In genomic region chr2:78189620-78190019, GRCm38 (mm10) we compare ENCODE assay signal across 12 mouse cellular contexts.
DNase-seq lines count a peak whose midpoint lies in the region; ATAC-seq and TF ChIP-seq lines count a peak whose summit lies in the region.
"Had no signal": no experiment of that assay in that cellular context is flagged by ENCODE, and none has a peak within 500 bp of the region (broad histone marks: within the 10 kb centered on the region; RNA-seq: fewer than 3 reads in every experiment).

No protein-coding gene starts in this region.

- ATAC-seq in intestine, embryonic 15.5 days: peak; percentile 34; the same call in 1 of the 2 replicates
- no peak for ATAC-seq in intestine, postnatal 0 days
- ATAC-seq in forebrain, embryonic 14.5 days: no peak
- ATAC-seq in midbrain, embryonic 14.5 days (ENCODE audit: low FRiP score, low TSS enrichment): no peak
- no peak for ATAC-seq in megakaryocyte, adult 5-6 weeks (ENCODE audit: poor library complexity, severe bottlenecking)

- no peaks in the 10 kb centered on the region for H3K36me3 ChIP-seq in intestine, embryonic 15.5 days
- H3K36me3 ChIP-seq in intestine, postnatal 0 days (ENCODE audit: control insufficient read depth, insufficient read depth): no peaks in the 10 kb centered on the region
- no peaks in the 10 kb centered on the region for H3K36me3 ChIP-seq in forebrain, embryonic 14.5 days (ENCODE audit: control insufficient read depth, insufficient read depth, low read length)
- no peaks in the 10 kb centered on the region for H3K36me3 ChIP-seq in midbrain, embryonic 14.5 days (ENCODE audit: control insufficient read depth, insufficient read depth, low read length)
- H3K36me3 ChIP-seq: kidney, embryonic 15.5 days had no signal

- TF ChIP-seq CTCF in intestine, postnatal 0 days (IDR thresholded peaks at IDR 0.05; ENCODE audit: low read depth): no peak
- TF ChIP-seq CTCF in brain, embryonic 14.5 days (IDR thresholded peaks at IDR 0.05; ENCODE audit: borderline replicate concordance, extremely low read depth, insufficient read depth, insufficient read length): no peak

- no peak overlapping the region for H3K9ac ChIP-seq in intestine, embryonic 15.5 days
- H3K9ac ChIP-seq in intestine, postnatal 0 days (ENCODE audit: low read depth, low read length): no peak overlapping the region
- no peak overlapping the region for H3K9ac ChIP-seq in forebrain, embryonic 14.5 days (ENCODE audit: low read length)
- H3K9ac ChIP-seq in midbrain, embryonic 14.5 days (replicated peaks; ENCODE audit: low read length): no peak overlapping the region
- H3K9ac ChIP-seq: kidney, embryonic 15.5 days had no signal

- no peak for TF ChIP-seq POLR2A in brain, embryonic 14.5 days (IDR thresholded peaks at IDR 0.05; ENCODE audit: borderline replicate concordance, extremely low read depth, insufficient read depth, insufficient read length, poor library complexity, severe bottlenecking)

- no peaks in the 10 kb centered on the region for H3K9me3 ChIP-seq in intestine, embryonic 15.5 days
- no peaks in the 10 kb centered on the region for H3K9me3 ChIP-seq in intestine, postnatal 0 days (ENCODE audit: control insufficient read depth)
- no peaks in the 10 kb centered on the region for H3K9me3 ChIP-seq in forebrain, embryonic 14.5 days (replicated peaks; ENCODE audit: control insufficient read depth, low read length)
- no peaks in the 10 kb centered on the region for H3K9me3 ChIP-seq in midbrain, embryonic 14.5 days (ENCODE audit: control insufficient read depth, low read length)
- H3K9me3 ChIP-seq: kidney, embryonic 15.5 days had no signal

- no peak overlapping the region for H3K27ac ChIP-seq in intestine, embryonic 15.5 days
- no peak overlapping the region for H3K27ac ChIP-seq in intestine, postnatal 0 days (ENCODE audit: low read depth, low read length)
- H3K27ac ChIP-seq in forebrain, embryonic 14.5 days (ENCODE audit: low read depth, low read length): no peak overlapping the region
- no peak overlapping the region for H3K27ac ChIP-seq in midbrain, embryonic 14.5 days (replicated peaks; ENCODE audit: low read depth, low read length)
- H3K27ac ChIP-seq: kidney, embryonic 15.5 days had no signal

- no peaks in the 10 kb centered on the region for H3K27me3 ChIP-seq in intestine, embryonic 15.5 days (replicated peaks)
- no peaks in the 10 kb centered on the region for H3K27me3 ChIP-seq in intestine, postnatal 0 days (replicated peaks; ENCODE audit: control insufficient read depth, insufficient read depth, low read length)
- no peaks in the 10 kb centered on the region for H3K27me3 ChIP-seq in forebrain, embryonic 14.5 days (replicated peaks; ENCODE audit: control insufficient read depth, insufficient read depth, low read length)
- H3K27me3 ChIP-seq in midbrain, embryonic 14.5 days (ENCODE audit: control insufficient read depth, insufficient read depth, low read length): no peaks in the 10 kb centered on the region
- H3K27me3 ChIP-seq: kidney, embryonic 15.5 days had no signal

- 0% methylated on average over 1 of the region's 1 CpGs for WGBS in intestine, embryonic 15.5 days
- 8% methylated on average over 1 of the region's 1 CpGs for WGBS in intestine, postnatal 0 days
- 4% methylated on average over 1 of the region's 1 CpGs for WGBS in forebrain, embryonic 14.5 days
- 20% methylated on average over 1 of the region's 1 CpGs for WGBS in midbrain, embryonic 14.5 days

- no peaks in the 10 kb centered on the region for H3K4me1 ChIP-seq in intestine, embryonic 15.5 days (replicated peaks)
- H3K4me1 ChIP-seq in intestine, postnatal 0 days (replicated peaks; ENCODE audit: control insufficient read depth, insufficient read depth, low read length): no peaks in the 10 kb centered on the region
- no peaks in the 10 kb centered on the region for H3K4me1 ChIP-seq in forebrain, embryonic 14.5 days (ENCODE audit: control insufficient read depth, insufficient read depth, low read length)
- no peaks in the 10 kb centered on the region for H3K4me1 ChIP-seq in midbrain, embryonic 14.5 days (ENCODE audit: control insufficient read depth, insufficient read depth, low read length)
- H3K4me1 ChIP-seq: kidney, embryonic 15.5 days had no signal

- H3K4me3 ChIP-seq in intestine, embryonic 15.5 days (replicated peaks): no peak overlapping the region
- H3K4me3 ChIP-seq in intestine, postnatal 0 days (ENCODE audit: low read depth, low read length): no peak overlapping the region
- H3K4me3 ChIP-seq in forebrain, embryonic 14.5 days (ENCODE audit: low read depth, low read length): no peak overlapping the region
- no peak overlapping the region for H3K4me3 ChIP-seq in midbrain, embryonic 14.5 days (replicated peaks; ENCODE audit: low read depth, low read length)
- H3K4me3 ChIP-seq: kidney, embryonic 15.5 days had no signal

- peak; percentile 56 for DNase-seq in brain, embryonic 14.5 days (ENCODE audit: low read depth)
- DNase-seq in forebrain, embryonic 14.5 days (ENCODE audit: low spot score): peak; percentile 22
- DNase-seq in midbrain, embryonic 14.5 days: peak; percentile 6
- DNase-seq in ovary, adult 18-20 months (ENCODE audit: low spot score): no peak
- no peak for DNase-seq in kidney, adult 11 months
- DNase-seq: adrenal gland, postnatal 36 days; lung, adult 2 months; right cerebral cortex, adult 18-20 months had no signal

- no peak overlapping the region for H3K4me2 ChIP-seq in intestine, embryonic 15.5 days (replicated peaks)
- no peak overlapping the region for H3K4me2 ChIP-seq in intestine, postnatal 0 days (replicated peaks; ENCODE audit: low read depth)
- H3K4me2 ChIP-seq in forebrain, embryonic 14.5 days (ENCODE audit: low read length): no peak overlapping the region
- no peak overlapping the region for H3K4me2 ChIP-seq in midbrain, embryonic 14.5 days (ENCODE audit: low read length)
- H3K4me2 ChIP-seq: kidney, embryonic 15.5 days had no signal

Comparison
In these comparisons a context has a peak if more than half of its experiments do, and no peak if none do; other contexts are left out.
1. DNase-seq: peak in brain, embryonic 14.5 days (single experiment), forebrain, embryonic 14.5 days (single experiment) and midbrain, embryonic 14.5 days (single experiment); none in ovary, adult 18-20 months (single experiment) and kidney, adult 11 months (single experiment).